Mouse (Mus musculus): ENCODE measurements around the gene Amtn.

DNA sequence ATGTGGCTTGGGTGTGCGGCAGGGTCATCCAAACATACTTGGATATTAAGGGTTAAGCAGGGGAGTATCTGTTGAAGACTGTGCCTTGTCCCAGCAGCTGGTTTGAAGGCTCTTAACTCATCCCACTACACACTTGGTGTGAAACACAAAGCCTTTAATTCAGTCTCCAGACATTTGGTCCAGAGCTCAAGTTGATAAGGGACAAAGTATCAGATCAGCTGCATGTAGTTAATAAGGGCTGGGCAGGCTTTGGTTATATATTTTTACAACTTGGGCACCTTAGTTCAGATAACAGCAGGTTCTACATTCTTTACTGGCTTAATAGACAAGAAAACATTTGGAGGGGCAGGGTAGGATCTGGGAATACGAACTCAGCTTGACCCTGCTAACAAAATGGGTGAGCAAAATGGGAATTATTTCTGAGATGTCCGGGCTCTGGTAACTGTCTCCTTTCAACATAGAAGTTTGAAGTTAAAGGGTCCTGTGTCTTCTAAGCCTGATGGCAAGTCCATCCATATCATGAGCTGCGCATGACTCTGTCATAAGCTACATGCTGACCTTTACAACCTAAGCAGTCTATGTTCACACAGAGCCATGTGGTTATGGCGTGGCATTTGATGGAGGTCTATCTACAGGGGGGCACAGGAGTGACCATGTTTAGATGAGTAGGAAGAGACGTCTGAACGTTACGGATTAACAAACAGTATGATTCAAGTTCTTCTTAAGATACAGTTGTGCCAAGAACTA lies 44.6 kb downstream of the Amtn start:
- TF ChIP-seq POLR2A (IDR thresholded peaks at IDR 0.05; ENCODE audit: borderline replicate concordance, control insufficient read depth, low read depth, low read length) (no peak), CTCF (IDR thresholded peaks at IDR 0.05; ENCODE audit: control insufficient read depth, insufficient read depth, low read length) (no peak)
